Mouse (Mus musculus) bone marrow macrophage, adult 2 months (primary cell): ENCODE measurements at regions not wholly inside any gene's neighbourhood (a gene's known extent, or its start where the extent isn't known, plus 50 kb on each side); places are given as distances from the start of the nearest gene placed in this dataset.

Source experiments
- CTCF ChIP-seq: IDR thresholded peaks from 2 replicates; pipeline ENCODE4 v1.5.1; 2012; ENCODE audit warnings: low read depth, mild to moderate bottlenecking, low read length, moderate library complexity
- POLR2A ChIP-seq: IDR thresholded peaks from 2 replicates; pipeline ENCODE4 v1.6.1; 2012; ENCODE audit warnings: mild to moderate bottlenecking, low read depth, low read length, borderline replicate concordance

DNA sequence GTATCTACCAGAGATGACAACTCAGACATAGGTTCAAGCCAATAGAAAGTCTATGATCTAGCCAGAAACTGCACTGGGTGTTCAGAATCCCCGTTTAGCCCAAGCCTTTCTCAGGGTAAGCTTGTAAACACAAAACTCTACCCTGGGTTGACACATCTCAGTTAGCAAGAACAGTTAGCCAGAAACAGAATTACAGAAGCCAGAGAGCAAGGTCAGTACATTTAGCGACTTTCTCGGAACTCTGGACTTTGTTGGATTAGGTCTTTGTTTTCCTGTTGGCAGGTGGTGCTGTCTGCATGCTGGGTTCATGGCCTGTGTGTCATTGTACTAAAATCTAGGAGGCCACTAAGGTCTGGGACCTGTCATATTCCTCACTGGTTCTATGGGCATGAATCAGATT, 137.4 kb upstream of the Nampt start:
- no peak for TF ChIP-seq POLR2A
- no peak for TF ChIP-seq CTCF
